9 mouse cellular contexts compared by ENCODE assay signal in the genomic region with DNA sequence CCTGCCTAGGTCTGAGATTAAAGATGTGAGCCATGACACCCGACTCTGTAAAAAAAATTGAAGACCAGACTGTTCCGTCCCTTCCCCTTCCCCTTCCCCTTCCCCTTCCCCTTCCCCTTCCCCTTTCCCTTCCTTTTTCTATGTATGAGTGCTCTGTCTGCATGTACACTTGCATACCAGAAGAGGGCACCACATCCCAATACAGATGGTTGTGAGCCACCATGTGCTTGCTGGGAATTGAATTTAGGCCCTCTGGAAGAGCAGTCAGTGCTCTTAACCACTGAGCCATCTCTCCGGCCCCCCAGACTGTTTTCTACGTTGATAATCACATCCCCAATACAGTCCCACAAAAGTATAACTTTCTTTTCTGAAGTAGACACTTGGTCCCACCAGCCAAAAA. TPM values are rescaled to one million over a fixed set of nuclear protein-coding genes. Genes with fewer than 3 reads are reported as not detected.
DNase-seq lines count a peak whose midpoint lies in the region; ATAC-seq and TF ChIP-seq lines count a peak whose summit lies in the region.
"Had no signal": no experiment of that assay in that cellular context is flagged by ENCODE, and none has a peak within 500 bp of the region (broad histone marks: within the 10 kb centered on the region; RNA-seq: fewer than 3 reads in every experiment).

No protein-coding gene starts in this region.

- H3K4me3 ChIP-seq in heart, postnatal 0 days (ENCODE audit: low read depth, low read length): no peak overlapping the region
- H3K4me3 ChIP-seq in midbrain, postnatal 0 days (ENCODE audit: low read depth, low read length): no peak overlapping the region
- H3K4me3 ChIP-seq in midbrain, embryonic 11.5 days (ENCODE audit: low read depth, low read length): no peak overlapping the region
- H3K4me3 ChIP-seq: hindbrain, embryonic 10.5 days; midbrain, embryonic 10.5 days had no signal

- DNase-seq in heart, postnatal 0 days (ENCODE audit: low spot score): no peak
- DNase-seq in heart, postnatal 36 days: no peak
- no peak for DNase-seq in midbrain, postnatal 0 days (ENCODE audit: low spot score)
- DNase-seq in midbrain, embryonic 11.5 days (ENCODE audit: low spot score, missing footprints): no peak
- DNase-seq in cerebellum, postnatal 4 days (ENCODE audit: low spot score in 2 of 2): no peak

- peaks cover 75% of the 10 kb centered on the region for H3K36me3 ChIP-seq in heart, postnatal 0 days (replicated peaks; ENCODE audit: control insufficient read depth, insufficient read depth, low read length)
- H3K36me3 ChIP-seq in midbrain, postnatal 0 days (ENCODE audit: insufficient read depth, low read length): peaks cover 26% of the 10 kb centered on the region
- no peaks in the 10 kb centered on the region; the same call in 1 of the 2 replicates for H3K36me3 ChIP-seq in midbrain, embryonic 11.5 days (ENCODE audit: control insufficient read depth, insufficient read depth, low read length)

- 77% methylated on average over 4 of the region's 4 CpGs for WGBS in heart, postnatal 0 days
- WGBS in midbrain, postnatal 0 days: 90% methylated on average over 4 of the region's 4 CpGs
- WGBS in midbrain, embryonic 11.5 days: 87% methylated on average over 4 of the region's 4 CpGs

- no peak overlapping the region for H3K9ac ChIP-seq in heart, postnatal 0 days (replicated peaks; ENCODE audit: low read depth, low read length)
- no peak overlapping the region for H3K9ac ChIP-seq in midbrain, postnatal 0 days (replicated peaks; ENCODE audit: low read length, poor library complexity, severe bottlenecking)
- no peak overlapping the region for H3K9ac ChIP-seq in midbrain, embryonic 11.5 days (ENCODE audit: low read length)

- no peaks in the 10 kb centered on the region for H3K4me1 ChIP-seq in heart, postnatal 0 days (ENCODE audit: control insufficient read depth, insufficient read depth)
- H3K4me1 ChIP-seq in midbrain, postnatal 0 days (ENCODE audit: insufficient read depth, low read length): no peaks in the 10 kb centered on the region
- H3K4me1 ChIP-seq in midbrain, embryonic 11.5 days (ENCODE audit: control insufficient read depth, insufficient read depth, low read length): peaks cover 3% of the 10 kb centered on the region; the same call in 1 of the 2 replicates

- H3K4me2 ChIP-seq in heart, postnatal 0 days (ENCODE audit: low read depth, low read length): no peak overlapping the region
- H3K4me2 ChIP-seq in midbrain, postnatal 0 days (ENCODE audit: low read depth, low read length, poor library complexity, severe bottlenecking): no peak overlapping the region
- H3K4me2 ChIP-seq in midbrain, embryonic 11.5 days: no peak overlapping the region

- TF ChIP-seq CTCF in heart, postnatal 0 days (IDR thresholded peaks at IDR 0.05; ENCODE audit: low read depth): peak; percentile 26; the same call in 1 of the 2 replicates
- peak; percentile 44 for TF ChIP-seq CTCF in midbrain, postnatal 0 days (IDR thresholded peaks at IDR 0.05)

- no peak overlapping the region for H3K27ac ChIP-seq in heart, postnatal 0 days (ENCODE audit: low read depth)
- no peak overlapping the region for H3K27ac ChIP-seq in midbrain, postnatal 0 days (ENCODE audit: low read depth, low read length)
- H3K27ac ChIP-seq in midbrain, embryonic 11.5 days (ENCODE audit: low read depth, low read length): no peak overlapping the region
- H3K27ac ChIP-seq: hindbrain, embryonic 10.5 days; midbrain, embryonic 10.5 days had no signal

- no peaks in the 10 kb centered on the region for H3K27me3 ChIP-seq in heart, postnatal 0 days (ENCODE audit: control insufficient read depth, insufficient read depth, low read length)
- no peaks in the 10 kb centered on the region for H3K27me3 ChIP-seq in midbrain, postnatal 0 days (ENCODE audit: insufficient read depth, low read length)
- no peaks in the 10 kb centered on the region for H3K27me3 ChIP-seq in midbrain, embryonic 11.5 days (ENCODE audit: control insufficient read depth, insufficient read depth, low read length)

- no peaks in the 10 kb centered on the region for H3K9me3 ChIP-seq in heart, postnatal 0 days (replicated peaks; ENCODE audit: control insufficient read depth, low read length)
- no peaks in the 10 kb centered on the region for H3K9me3 ChIP-seq in midbrain, postnatal 0 days (ENCODE audit: low read length)
- H3K9me3 ChIP-seq in midbrain, embryonic 11.5 days (ENCODE audit: control insufficient read depth, low read length): no peaks in the 10 kb centered on the region
- H3K9me3 ChIP-seq: hindbrain, embryonic 10.5 days; midbrain, embryonic 10.5 days had no signal

- ATAC-seq in heart, postnatal 0 days (ENCODE audit: insufficient read depth, low read depth): no peak
- ATAC-seq in midbrain, postnatal 0 days (ENCODE audit: low FRiP score): no peak
- ATAC-seq in midbrain, embryonic 11.5 days (ENCODE audit: low FRiP score): no peak
- 0 out of 2 replicates have a peak, but pooled peaks have one; percentile 28 for ATAC-seq in common myeloid progenitor, adult 5-6 weeks (replicated peaks; ENCODE audit: low read depth, poor library complexity, severe bottlenecking)
- no peak for ATAC-seq in megakaryocyte-erythroid progenitor cell, adult 5-6 weeks (replicated peaks; ENCODE audit: low FRiP score, low TSS enrichment, poor library complexity, severe bottlenecking)

- no peak for TF ChIP-seq EP300 in heart, postnatal 0 days (IDR thresholded peaks at IDR 0.05; ENCODE audit: low read depth)

- intact Hi-C loops in heart, postnatal 36 days (cut with DNase I): loop anchor here (2.0 kb wide), 2 partner anchors 69 to 127 kb away; no protein-coding TSS in a partner anchor

RNA-seq across cellular contexts. Expression of gene Habp4, which starts 18.7 kb away (rescaled TPM):
- 39.7 and 50.3 TPM in 2 replicates for total RNA-seq in heart, postnatal 0 days (2014; rRNA removed; ENCODE audit: low replicate concordance)
- polyA plus RNA-seq in heart, postnatal 0 days (2015; fragmentation: Nextera tagmentation; extraction: Ambion mirVana): 42.1 and 44.0 TPM in 2 replicates
- 10 to 100 TPM; 48.7 to 51.1 TPM for total RNA-seq in heart, postnatal 36 days (2021)
- 55.6 and 68.0 TPM in 2 replicates for total RNA-seq in midbrain, postnatal 0 days (2014; rRNA removed)
- 60.3 and 64.5 TPM in 2 replicates for polyA plus RNA-seq in midbrain, postnatal 0 days (2015; fragmentation: Nextera tagmentation; extraction: Ambion mirVana)
- polyA plus RNA-seq in midbrain, embryonic 11.5 days (2014; fragmentation: Nextera tagmentation; extraction: Ambion mirVana): 23.1 and 23.4 TPM in 2 replicates
- total RNA-seq in common myeloid progenitor, adult 5-6 weeks (2017): 3.3 and 3.5 TPM in 2 replicates
- total RNA-seq in megakaryocyte-erythroid progenitor cell, adult 5-6 weeks (2014; fragmentation: Nextera tagmentation): 3.9 and 7.7 TPM in 2 replicates
- 3.4 and 5.4 TPM in 2 replicates for total RNA-seq in megakaryocyte-erythroid progenitor cell, adult 5-6 weeks (2017)

RNA-seq across cellular contexts. Expression of gene Zfp367, which starts 27.3 kb away (rescaled TPM):
- 35.0 and 35.6 TPM in 2 replicates for total RNA-seq in heart, postnatal 0 days (2014; rRNA removed; ENCODE audit: low replicate concordance)
- polyA plus RNA-seq in heart, postnatal 0 days (2015; fragmentation: Nextera tagmentation; extraction: Ambion mirVana): 22.7 and 23.8 TPM in 2 replicates
- 10 to 100 TPM; 20.9 to 22.8 TPM for total RNA-seq in heart, postnatal 36 days (2021)
- total RNA-seq in midbrain, postnatal 0 days (2014; rRNA removed): 7.1 and 8.6 TPM in 2 replicates
- 3.3 and 3.4 TPM in 2 replicates for polyA plus RNA-seq in midbrain, postnatal 0 days (2015; fragmentation: Nextera tagmentation; extraction: Ambion mirVana)
- polyA plus RNA-seq in midbrain, embryonic 11.5 days (2014; fragmentation: Nextera tagmentation; extraction: Ambion mirVana): 25.6 and 25.7 TPM in 2 replicates
- 65.3 and 71.5 TPM in 2 replicates for total RNA-seq in common myeloid progenitor, adult 5-6 weeks (2017)
- total RNA-seq in megakaryocyte-erythroid progenitor cell, adult 5-6 weeks (2014; fragmentation: Nextera tagmentation): 30.2 and 40.8 TPM in 2 replicates
- total RNA-seq in megakaryocyte-erythroid progenitor cell, adult 5-6 weeks (2017): 55.3 and 62.6 TPM in 2 replicates

RNA-seq across cellular contexts. Expression of gene Slc35d2, which starts 51.1 kb away (rescaled TPM):
- total RNA-seq in heart, postnatal 0 days (2014; rRNA removed; ENCODE audit: low replicate concordance): 2.0 and 3.7 TPM in 2 replicates
- polyA plus RNA-seq in heart, postnatal 0 days (2015; fragmentation: Nextera tagmentation; extraction: Ambion mirVana): 3.5 and 5.3 TPM in 2 replicates
- 1 to 10 TPM; 2.1 to 2.5 TPM for total RNA-seq in heart, postnatal 36 days (2021)
- 0.99 and 2.6 TPM in 2 replicates for total RNA-seq in midbrain, postnatal 0 days (2014; rRNA removed)
- 1.0 and 1.1 TPM in 2 replicates for polyA plus RNA-seq in midbrain, postnatal 0 days (2015; fragmentation: Nextera tagmentation; extraction: Ambion mirVana)
- polyA plus RNA-seq in midbrain, embryonic 11.5 days (2014; fragmentation: Nextera tagmentation; extraction: Ambion mirVana): 2.9 and 5.0 TPM in 2 replicates
- 4.6 and 6.5 TPM in 2 replicates for total RNA-seq in common myeloid progenitor, adult 5-6 weeks (2017)
- total RNA-seq in megakaryocyte-erythroid progenitor cell, adult 5-6 weeks (2014; fragmentation: Nextera tagmentation): 1.2 and 1.6 TPM in 2 replicates
- 3.0 and 11.7 TPM in 2 replicates for total RNA-seq in megakaryocyte-erythroid progenitor cell, adult 5-6 weeks (2017)
